Mouse (Mus musculus) lung, embryonic 16.5 days (tissue): ENCODE data around the gene Lexm. TPM values are rescaled to one million over a fixed set of nuclear protein-coding genes. Genes with fewer than 3 reads are reported as not detected.

Source experiments
- ATAC-seq: fragments of 200-750 bp; cut with Nextera tagmentation; 2 replicates; pipeline ENCODE4 v1.8.0; 2017; ENCODE audit warnings: low read depth, mild to moderate bottlenecking, moderate library complexity
- H3K27ac ChIP-seq: fragments of 300-500 bp; sonication (generic); 2 replicates; pipeline ENCODE4 v1.5.1; 2014; ENCODE audit warnings: mild to moderate bottlenecking, control low read depth, low read length
- H3K27me3 ChIP-seq: fragments of 300-500 bp; sonication (generic); 2 replicates; pipeline ENCODE4 v1.6.1; 2014; ENCODE audit warnings: low read depth, low read length, mixed read lengths; ENCODE audit not compliant: control insufficient read depth, insufficient read depth
- H3K36me3 ChIP-seq: fragments of 300-500 bp; sonication (generic); 2 replicates; pipeline ENCODE4 v1.6.1; 2014; ENCODE audit warnings: low read length; ENCODE audit not compliant: control insufficient read depth, insufficient read depth
- H3K4me1 ChIP-seq: fragments of 300-500 bp; sonication (generic); replicated peaks from 2 replicates; pipeline ENCODE4 v1.6.1; 2014; ENCODE audit warnings: low read length, mixed read lengths; ENCODE audit not compliant: control insufficient read depth, insufficient read depth
- H3K4me2 ChIP-seq: fragments of 300-500 bp; sonication (generic); 2 replicates; pipeline ENCODE4 v1.6.1; 2014; ENCODE audit warnings: low read depth, low read length, control low read depth
- H3K4me3 ChIP-seq: fragments of 300-500 bp; sonication (generic); 2 replicates; pipeline ENCODE4 v1.5.1; 2014; ENCODE audit warnings: mild to moderate bottlenecking, low read length, control low read depth
- H3K9ac ChIP-seq: fragments of 300-500 bp; sonication (generic); 2 replicates; pipeline ENCODE4 v1.6.1; 2014; ENCODE audit warnings: low read length, control low read depth
- H3K9me3 ChIP-seq: fragments of 300-500 bp; sonication (generic); 2 replicates; pipeline ENCODE4 v1.6.1; 2016; ENCODE audit warnings: low read length; ENCODE audit not compliant: control insufficient read depth
- WGBS: fragments of 180-500 bp; shearing (Covaris S2); extraction: QIAGEN DNeasy Blood & Tissue Kit; methylation state at CpG from one replicate; pipeline ENCODE4 v1.1.7; 2014; 5-methylcytosine and 5-hydroxymethylcytosine counted together
- polyA plus RNA-seq: library from polyadenylated mRNA; unstranded; fragments of >200 nt; fragmentation: Nextera tagmentation; extraction: Ambion mirVana; gene quantifications from 2 replicates; pipeline ENCODE4 v1.2.1, GENCODE M21; 2015

Lexm gene
- polyA plus RNA-seq, 1 experiment from 2014 or later = not detected

GRCm38 (mm10) chr4:106615637-106616036 lies 1.4 kb downstream of the Lexm start:
- H3K27ac ChIP-seq = no peak overlapping the region
- ATAC-seq = no peak
- no peaks in the 10 kb centered on the region for H3K4me1 ChIP-seq
- H3K9me3 ChIP-seq = no peaks in the 10 kb centered on the region
- 68% methylated on average over 12 of the region's 12 CpGs for WGBS
- no peak overlapping the region for H3K4me3 ChIP-seq
- no peaks in the 10 kb centered on the region for H3K36me3 ChIP-seq
- no peaks in the 10 kb centered on the region for H3K27me3 ChIP-seq
- H3K4me2 ChIP-seq = no peak overlapping the region
- no peak overlapping the region for H3K9ac ChIP-seq

- H3K9ac ChIP-seq = no peak overlapping the region
- no peak overlapping the region for H3K27ac ChIP-seq
- H3K9me3 ChIP-seq = no peaks in the 10 kb centered on the region
- H3K4me3 ChIP-seq = no peak overlapping the region
- no peaks in the 10 kb centered on the region for H3K36me3 ChIP-seq
- H3K4me2 ChIP-seq = no peak overlapping the region
- no peaks in the 10 kb centered on the region for H3K4me1 ChIP-seq
- ATAC-seq = no peak
- WGBS = 80% methylated on average over 9 of the region's 9 CpGs
- H3K27me3 ChIP-seq = no peaks in the 10 kb centered on the region
These were observed 2.2 kb downstream of the Lexm start for GRCm38 (mm10) chr4:106614881-106615280.

- Histone ChIP-seq H3K27me3 (no peaks in the 10 kb centered on the region), H3K4me1 (no peaks in the 10 kb centered on the region), H3K4me3 (no peak overlapping the region), H3K36me3 (no peaks in the 10 kb centered on the region), H3K27ac (no peak overlapping the region), H3K9ac (no peak overlapping the region), H3K9me3 (no peaks in the 10 kb centered on the region), H3K4me2 (no peak overlapping the region)
- WGBS = 42% methylated on average over 7 of the region's 7 CpGs
- peak; percentile 71 for ATAC-seq
These were observed 2.8 kb downstream of the Lexm start for GRCm38 (mm10) chr4:106614180-106614797.

GRCm38 (mm10) chr4:106613560-106613959 lies 3.5 kb downstream of the Lexm start:
- ATAC-seq = no peak
- Histone ChIP-seq H3K9ac (no peak overlapping the region), H3K4me2 (no peak overlapping the region), H3K27me3 (no peaks in the 10 kb centered on the region), H3K36me3 (no peaks in the 10 kb centered on the region), H3K4me3 (no peak overlapping the region), H3K27ac (no peak overlapping the region), H3K9me3 (no peaks in the 10 kb centered on the region), H3K4me1 (no peaks in the 10 kb centered on the region)
- 73% methylated on average over 3 of the region's 3 CpGs for WGBS

- H3K27ac ChIP-seq = no peak overlapping the region
- H3K9me3 ChIP-seq = no peaks in the 10 kb centered on the region
- no peaks in the 10 kb centered on the region for H3K4me1 ChIP-seq
- no peak overlapping the region for H3K4me3 ChIP-seq
- H3K36me3 ChIP-seq = no peaks in the 10 kb centered on the region
- 74% methylated on average over 8 of the region's 8 CpGs for WGBS
- no peak overlapping the region for H3K4me2 ChIP-seq
- ATAC-seq = no peak
- no peak overlapping the region for H3K9ac ChIP-seq
- H3K27me3 ChIP-seq = no peaks in the 10 kb centered on the region
These were observed 3.9 kb downstream of the Lexm start for GRCm38 (mm10) chr4:106613105-106613504.

- H3K36me3 ChIP-seq = no peaks in the 10 kb centered on the region
- H3K4me1 ChIP-seq = no peaks in the 10 kb centered on the region
- H3K4me2 ChIP-seq = no peak overlapping the region
- no peaks in the 10 kb centered on the region for H3K27me3 ChIP-seq
- ATAC-seq = no peak
- no peak overlapping the region for H3K27ac ChIP-seq
- no peak overlapping the region for H3K4me3 ChIP-seq
- H3K9me3 ChIP-seq = no peaks in the 10 kb centered on the region
- no peak overlapping the region for H3K9ac ChIP-seq
- WGBS = 83% methylated on average over 1 of the region's 1 CpGs
These were observed 9.1 kb downstream of the Lexm start for GRCm38 (mm10) chr4:106607905-106608304.

- 38% methylated on average over 18 of the region's 18 CpGs for WGBS
- Histone ChIP-seq H3K9me3 (no peaks in the 10 kb centered on the region), H3K27me3 (no peaks in the 10 kb centered on the region), H3K4me1 (no peaks in the 10 kb centered on the region), H3K9ac (peak overlapping the region; percentile 55; the same call in 1 of the 2 replicates), H3K36me3 (no peaks in the 10 kb centered on the region), H3K4me3 (0 out of 2 replicates have a peak overlapping the region, but pooled peaks have one; percentile 1), H3K4me2 (peak overlapping the region; percentile 48), H3K27ac (no peak overlapping the region)
- peak; percentile 87 for ATAC-seq
These were observed 10.1 kb downstream of the Lexm start for GRCm38 (mm10) chr4:106606639-106607554.

GRCm38 (mm10) chr4:106600770-106601169 lies 16.3 kb downstream of the Lexm start:
- Histone ChIP-seq H3K4me3 (no peak overlapping the region), H3K27ac (no peak overlapping the region)
- 59% methylated on average over 4 of the region's 4 CpGs for WGBS

GRCm38 (mm10) chr4:106599415-106599814 lies 17.6 kb downstream of the Lexm start:
- Histone ChIP-seq H3K9me3 (no peaks in the 10 kb centered on the region), H3K4me3 (no peak overlapping the region), H3K9ac (no peak overlapping the region), H3K27ac (no peak overlapping the region), H3K27me3 (no peaks in the 10 kb centered on the region), H3K36me3 (no peaks in the 10 kb centered on the region), H3K4me2 (no peak overlapping the region), H3K4me1 (no peaks in the 10 kb centered on the region)
- ATAC-seq = no peak
- WGBS = 60% methylated on average over 1 of the region's 1 CpGs

More at GRCm38 (mm10) chr4:106600770-106601169, 16.3 kb downstream of the Lexm start:
- Histone ChIP-seq H3K36me3 (no peaks in the 10 kb centered on the region), H3K9ac (no peak overlapping the region), H3K27me3 (no peaks in the 10 kb centered on the region), H3K4me1 (no peaks in the 10 kb centered on the region), H3K9me3 (no peaks in the 10 kb centered on the region), H3K4me2 (no peak overlapping the region)
- ATAC-seq = no peak
